Mouse (Mus musculus): ENCODE data around the gene Cers2. TPM values are rescaled to one million over a fixed set of nuclear protein-coding genes. Genes with fewer than 3 reads are reported as not detected.

Gene Cers2
- polyA plus RNA-seq, 1 experiment from 2014 or later = 97.1 TPM

DNA sequence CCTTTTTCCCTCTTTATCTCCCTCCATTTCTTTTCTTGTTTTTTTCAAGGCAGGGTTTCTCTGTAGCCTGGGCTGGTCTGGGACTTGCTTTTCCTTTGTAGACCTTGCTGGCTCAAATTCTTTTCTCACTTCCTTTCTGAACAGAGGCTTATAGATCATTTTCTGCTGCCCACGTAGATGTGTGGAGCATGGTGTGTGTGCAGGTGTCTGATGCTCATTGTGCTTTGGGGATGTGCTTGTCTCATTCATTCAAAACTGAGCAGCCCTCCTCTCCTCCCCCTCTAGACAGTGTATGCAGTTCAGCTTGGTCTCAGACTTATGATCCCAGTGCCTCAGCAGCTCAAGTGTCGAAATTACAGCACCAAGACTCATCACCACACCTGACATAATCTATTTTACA lies 4.5 kb downstream of the Cers2 start:
- WGBS = 63% methylated on average over 2 of the region's 2 CpGs
- Histone ChIP-seq H3K27ac (ENCODE audit: low read depth, low read length) (no peak overlapping the region), H3K27me3 (ENCODE audit: control insufficient read depth, insufficient read depth, low read length) (no peaks in the 10 kb centered on the region), H3K36me3 (ENCODE audit: control insufficient read depth, insufficient read depth, low read length) (peaks cover 30% of the 10 kb centered on the region), H3K4me1 (ENCODE audit: control insufficient read depth, insufficient read depth, low read length) (peaks cover 13% of the 10 kb centered on the region), H3K9ac (ENCODE audit: low read length) (no peak overlapping the region), H3K9me3 (ENCODE audit: control insufficient read depth, low read length) (no peaks in the 10 kb centered on the region), H3K4me3 (ENCODE audit: low read depth, low read length) (no peak overlapping the region), H3K4me2 (no peak overlapping the region)
- ATAC-seq (ENCODE audit: low FRiP score) = no peak
- DNase-seq (ENCODE audit: low spot score, missing footprints) = no peak

DNA sequence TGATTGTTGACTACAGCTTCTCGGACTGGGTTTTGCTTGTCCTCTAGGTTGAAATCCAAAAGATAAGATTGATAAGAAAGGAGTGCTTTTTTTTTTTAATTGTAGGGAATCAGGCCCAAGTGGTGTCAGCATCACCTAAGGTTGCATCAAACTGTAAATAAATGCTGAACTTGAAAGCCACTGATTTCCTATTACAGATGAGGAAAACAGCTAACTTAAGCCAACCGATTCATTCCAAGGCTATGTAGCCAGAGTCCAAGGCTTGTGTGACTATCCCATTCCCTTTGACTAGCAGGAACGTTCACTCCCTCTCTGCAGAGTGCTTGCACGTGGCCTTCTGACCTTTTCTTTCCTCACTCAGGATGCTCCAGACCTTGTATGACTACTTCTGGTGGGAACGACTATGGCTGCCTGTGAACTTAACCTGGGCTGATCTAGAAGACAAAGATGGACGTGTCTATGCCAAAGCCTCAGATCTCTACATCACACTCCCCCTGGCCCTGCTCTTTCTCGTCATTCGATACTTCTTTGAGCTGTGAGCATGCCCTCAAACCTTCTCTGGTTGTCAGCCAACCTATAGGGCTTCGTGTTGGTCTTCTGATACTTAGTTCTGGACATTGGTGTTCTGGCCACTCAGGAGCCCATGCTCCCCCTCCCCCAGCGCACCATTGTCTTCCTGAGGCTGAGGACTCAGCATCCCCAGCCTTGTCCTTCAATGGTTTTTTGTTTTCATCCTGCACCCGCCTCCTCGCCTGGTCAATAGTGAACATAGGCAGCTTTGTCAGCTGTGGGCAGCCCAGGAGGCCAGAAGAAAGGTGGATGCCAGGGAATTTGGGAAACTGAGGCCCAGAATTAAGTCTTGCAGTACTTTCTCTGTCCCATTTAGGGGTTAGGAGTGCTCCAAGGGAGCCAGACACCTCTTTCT lies 5.4 kb downstream of the Cers2 start:
- Histone ChIP-seq H3K4me3 (ENCODE audit: low read depth, low read length) (no peak overlapping the region), H3K4me2 (no peak overlapping the region), H3K27me3 (ENCODE audit: control insufficient read depth, insufficient read depth, low read length) (no peaks in the 10 kb centered on the region), H3K9ac (ENCODE audit: low read length) (no peak overlapping the region), H3K9me3 (ENCODE audit: control insufficient read depth, low read length) (no peaks in the 10 kb centered on the region), H3K27ac (ENCODE audit: low read depth, low read length) (no peak overlapping the region), H3K4me1 (ENCODE audit: control insufficient read depth, insufficient read depth, low read length) (peaks cover 13% of the 10 kb centered on the region), H3K36me3 (ENCODE audit: control insufficient read depth, insufficient read depth, low read length) (peaks cover 38% of the 10 kb centered on the region)
- DNase-seq (ENCODE audit: low spot score, missing footprints) (no peak), ATAC-seq (ENCODE audit: low FRiP score) (no peak)
- 73% methylated on average over 12 of the region's 12 CpGs for WGBS

GRCm38 (mm10) chr3:95323429-95323828 lies 8.8 kb downstream of the Cers2 start:
- H3K36me3 ChIP-seq (ENCODE audit: control insufficient read depth, insufficient read depth, low read length) = peaks cover 53% of the 10 kb centered on the region
- no peak overlapping the region for H3K4me3 ChIP-seq (ENCODE audit: low read depth, low read length)
- H3K9ac ChIP-seq (ENCODE audit: low read length) = no peak overlapping the region
- ATAC-seq (ENCODE audit: low FRiP score) = no peak
- no peaks in the 10 kb centered on the region for H3K9me3 ChIP-seq (ENCODE audit: control insufficient read depth, low read length)
- no peak overlapping the region for H3K4me2 ChIP-seq
- no peaks in the 10 kb centered on the region for H3K27me3 ChIP-seq (ENCODE audit: control insufficient read depth, insufficient read depth, low read length)
- no peaks in the 10 kb centered on the region; the same call in 1 of the 2 replicates for H3K4me1 ChIP-seq (ENCODE audit: control insufficient read depth, insufficient read depth, low read length)
- no peak overlapping the region for H3K27ac ChIP-seq (ENCODE audit: low read depth, low read length)
- no peak for DNase-seq (ENCODE audit: low spot score, missing footprints)
- WGBS = 95% methylated on average over 3 of the region's 3 CpGs

DNA sequence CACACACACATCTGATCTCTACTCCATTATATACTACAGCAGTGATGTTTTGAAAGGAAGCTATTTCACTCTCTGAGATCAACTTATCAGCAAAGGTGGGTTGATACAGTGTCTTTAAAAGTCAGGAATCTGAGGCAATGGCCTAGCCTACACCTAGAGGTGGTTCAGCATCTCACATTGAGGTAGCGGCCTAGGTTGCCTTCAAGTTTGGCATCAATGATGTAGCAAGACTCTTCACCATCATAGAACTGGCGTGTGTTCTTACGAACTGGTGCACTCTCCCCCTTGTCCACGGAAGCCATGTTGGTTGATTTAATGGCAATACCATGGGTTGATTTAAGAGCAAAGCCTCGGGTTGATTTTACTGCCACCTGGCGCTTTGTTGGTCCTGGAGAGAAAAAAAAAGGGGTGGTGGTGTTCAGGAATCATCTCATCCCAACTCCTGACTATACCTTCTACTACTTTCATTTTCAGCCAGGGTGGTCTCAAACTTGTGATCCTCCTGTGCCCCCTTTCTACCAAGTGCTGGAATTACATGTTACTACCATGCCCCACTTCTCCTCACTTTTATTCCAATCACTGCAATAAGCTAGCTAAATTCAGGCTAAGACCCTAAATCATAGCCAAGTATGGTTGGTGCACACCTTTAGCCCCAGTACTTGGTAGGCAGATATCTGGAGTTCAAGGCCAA lies 10.0 kb downstream of the Cers2 start:
- H3K9ac ChIP-seq (ENCODE audit: low read length) = no peak overlapping the region
- no peak overlapping the region for H3K4me2 ChIP-seq
- DNase-seq (ENCODE audit: low spot score, missing footprints) (no peak), ATAC-seq (ENCODE audit: low FRiP score) (no peak)
- WGBS = 96% methylated on average over 6 of the region's 6 CpGs
- H3K4me3 ChIP-seq (ENCODE audit: low read depth, low read length) = no peak overlapping the region
- peaks cover 53% of the 10 kb centered on the region for H3K36me3 ChIP-seq (ENCODE audit: control insufficient read depth, insufficient read depth, low read length)
- no peaks in the 10 kb centered on the region for H3K27me3 ChIP-seq (ENCODE audit: control insufficient read depth, insufficient read depth, low read length)
- no peak overlapping the region for H3K27ac ChIP-seq (ENCODE audit: low read depth, low read length)
- no peaks in the 10 kb centered on the region; the same call in 1 of the 2 replicates for H3K4me1 ChIP-seq (ENCODE audit: control insufficient read depth, insufficient read depth, low read length)
- H3K9me3 ChIP-seq (ENCODE audit: control insufficient read depth, low read length) = no peaks in the 10 kb centered on the region

DNA sequence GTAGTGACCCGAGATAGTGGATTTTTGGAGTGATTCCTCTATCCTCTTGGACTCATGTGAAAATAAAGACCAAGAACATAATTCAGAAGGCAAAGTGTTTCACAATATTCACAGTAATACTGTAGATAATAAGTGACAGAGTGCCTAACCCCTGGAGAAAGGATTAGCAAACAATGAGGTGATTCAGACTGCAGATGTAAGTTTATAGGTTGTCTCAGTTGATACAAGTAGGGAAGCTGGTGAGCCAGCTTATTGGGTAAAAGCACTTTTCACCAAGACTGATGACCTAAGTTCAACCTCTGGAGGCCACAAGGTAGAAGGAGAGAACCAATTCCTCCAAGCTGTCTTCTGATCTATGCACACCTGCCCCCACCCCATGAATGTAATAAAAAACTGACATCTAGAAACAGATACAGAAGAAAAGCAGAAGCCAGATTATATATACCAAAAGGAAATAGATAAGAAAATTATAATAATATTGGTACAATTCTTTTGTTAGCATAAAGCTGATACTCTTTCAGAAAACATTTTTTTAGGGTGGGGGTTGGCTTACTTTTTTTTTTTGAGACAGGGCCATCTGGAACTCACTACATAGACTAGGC lies 14.3 kb downstream of the Cers2 start:
- Histone ChIP-seq H3K4me3 (ENCODE audit: low read depth, low read length) (no peak overlapping the region), H3K36me3 (ENCODE audit: control insufficient read depth, insufficient read depth, low read length) (peaks cover 41% of the 10 kb centered on the region), H3K27me3 (ENCODE audit: control insufficient read depth, insufficient read depth, low read length) (no peaks in the 10 kb centered on the region), H3K27ac (ENCODE audit: low read depth, low read length) (no peak overlapping the region), H3K4me1 (ENCODE audit: control insufficient read depth, insufficient read depth, low read length) (no peaks in the 10 kb centered on the region), H3K4me2 (no peak overlapping the region), H3K9ac (ENCODE audit: low read length) (no peak overlapping the region), H3K9me3 (ENCODE audit: control insufficient read depth, low read length) (no peaks in the 10 kb centered on the region)
- ATAC-seq (ENCODE audit: low FRiP score) (no peak), DNase-seq (ENCODE audit: low spot score, missing footprints) (no peak)
- WGBS = 91% methylated on average over 1 of the region's 1 CpGs

- 85% methylated on average over 1 of the region's 1 CpGs for WGBS
- Histone ChIP-seq H3K27me3 (ENCODE audit: control insufficient read depth, insufficient read depth, low read length) (no peaks in the 10 kb centered on the region), H3K27ac (ENCODE audit: low read depth, low read length) (no peak overlapping the region), H3K9me3 (ENCODE audit: control insufficient read depth, low read length) (no peaks in the 10 kb centered on the region), H3K4me2 (no peak overlapping the region), H3K36me3 (ENCODE audit: control insufficient read depth, insufficient read depth, low read length) (peaks cover 32% of the 10 kb centered on the region), H3K9ac (ENCODE audit: low read length) (no peak overlapping the region), H3K4me1 (ENCODE audit: control insufficient read depth, insufficient read depth, low read length) (no peaks in the 10 kb centered on the region), H3K4me3 (ENCODE audit: low read depth, low read length) (no peak overlapping the region)
- ATAC-seq (ENCODE audit: low FRiP score) (no peak), DNase-seq (ENCODE audit: low spot score, missing footprints) (no peak)
These were observed 16.9 kb downstream of the Cers2 start for GRCm38 (mm10) chr3:95331528-95331927.

GRCm38 (mm10) chr3:95337345-95337744 lies 22.8 kb downstream of the Cers2 start:
- no peak for ATAC-seq (ENCODE audit: low FRiP score)
- H3K27ac ChIP-seq (ENCODE audit: low read depth, low read length) = no peak overlapping the region
- H3K4me3 ChIP-seq (ENCODE audit: low read depth, low read length) = no peak overlapping the region
- H3K4me2 ChIP-seq = no peak overlapping the region
- 90% methylated on average over 4 of the region's 4 CpGs for WGBS
- no peaks in the 10 kb centered on the region for H3K9me3 ChIP-seq (ENCODE audit: control insufficient read depth, low read length)
- H3K9ac ChIP-seq (ENCODE audit: low read length) = no peak overlapping the region
- H3K36me3 ChIP-seq (ENCODE audit: control insufficient read depth, insufficient read depth, low read length) = peaks cover 58% of the 10 kb centered on the region
- no peaks in the 10 kb centered on the region for H3K4me1 ChIP-seq (ENCODE audit: control insufficient read depth, insufficient read depth, low read length)
- DNase-seq (ENCODE audit: low spot score, missing footprints) = no peak
- no peaks in the 10 kb centered on the region for H3K27me3 ChIP-seq (ENCODE audit: control insufficient read depth, insufficient read depth, low read length)

DNA sequence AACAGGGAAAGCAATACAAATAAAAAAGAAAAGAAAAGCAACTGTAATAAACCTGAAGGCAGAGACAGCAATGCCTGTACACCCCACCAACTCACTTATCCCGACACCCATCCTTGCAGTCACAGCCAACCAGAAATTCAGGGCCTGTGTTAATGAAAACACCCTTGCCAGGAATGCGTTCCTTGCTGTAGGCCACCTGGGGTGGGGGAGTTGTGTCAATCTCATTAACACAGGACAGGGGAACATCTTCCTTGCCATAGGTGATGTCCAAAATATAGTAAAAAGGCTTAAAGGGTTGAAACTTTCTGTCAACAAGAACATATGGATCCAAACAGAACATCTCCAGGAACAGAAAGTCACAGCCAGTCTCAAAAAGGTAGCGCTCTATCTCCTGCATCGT lies 23.7 kb downstream of the Cers2 start:
- Histone ChIP-seq H3K9me3 (ENCODE audit: control insufficient read depth, low read length) (no peaks in the 10 kb centered on the region), H3K4me1 (ENCODE audit: control insufficient read depth, insufficient read depth, low read length) (no peaks in the 10 kb centered on the region), H3K4me3 (ENCODE audit: low read depth, low read length) (no peak overlapping the region), H3K4me2 (no peak overlapping the region), H3K27ac (ENCODE audit: low read depth, low read length) (no peak overlapping the region), H3K27me3 (ENCODE audit: control insufficient read depth, insufficient read depth, low read length) (no peaks in the 10 kb centered on the region), H3K36me3 (ENCODE audit: control insufficient read depth, insufficient read depth, low read length) (peaks cover 58% of the 10 kb centered on the region), H3K9ac (ENCODE audit: low read length) (no peak overlapping the region)
- 92% methylated on average over 4 of the region's 4 CpGs for WGBS
- ATAC-seq (ENCODE audit: low FRiP score) = no peak
- DNase-seq (ENCODE audit: low spot score, missing footprints) = no peak

Measured in midbrain, embryonic 11.5 days (tissue).